Mouse (Mus musculus) natural killer cell, adult 2 months (primary cell): ENCODE results near the gene Eif2b4.

ENCODE experiments used
- DNase-seq, 2 experiments: peaks; one replicate each; pipeline ENCODE4 v3.0.0; 2022; ENCODE audit warnings: low spot score in 2 of 2

The Eif2b4 gene

GRCm38 (mm10) chr5:31154152-31154553, 39.1 kb downstream of the Eif2b4 start, which contains the start of gene Mpv17:
TSS of gene Mpv17 (minus strand) at chr5:31154251.
- peak; percentile 65 to 71 for DNase-seq

GRCm38 (mm10) chr5:31153516-31154151, 39.6 kb downstream of the Eif2b4 start:
- DNase-seq: no peak

- no peak for DNase-seq
Measured at GRCm38 (mm10) chr5:31151746-31152145, 41.5 kb downstream of the Eif2b4 start.

- DNase-seq: no peak
Measured at GRCm38 (mm10) chr5:31149781-31150180, 43.4 kb downstream of the Eif2b4 start.

GRCm38 (mm10) chr5:31138968-31139425, 54.2 kb downstream of the Eif2b4 start:
- no peak for DNase-seq

GRCm38 (mm10) chr5:31138241-31138967, 54.8 kb downstream of the Eif2b4 start, which contains the start of gene Ucn:
TSS of gene Ucn (minus strand) at chr5:31138829.
- DNase-seq: no peak

GRCm38 (mm10) chr5:31137658-31138057, 55.6 kb downstream of the Eif2b4 start:
- DNase-seq: no peak
